Mouse (Mus musculus): ENCODE measurements around the gene Psma1.

GRCm38 (mm10) chr7:114232982-114233381 lies 42.9 kb downstream of the Psma1 start:
- TF ChIP-seq POLR2A (IDR thresholded peaks at IDR 0.05; ENCODE audit: low read depth, low read length) = no peak
- no peak for TF ChIP-seq CTCF (IDR thresholded peaks at IDR 0.05; ENCODE audit: extremely low read depth, insufficient read depth, insufficient read length, insufficient replicate concordance)

All from spleen, adult 2 months (tissue).